Mouse (Mus musculus): ENCODE results near the gene Ms4a18. TPM values are rescaled to one million over a fixed set of nuclear protein-coding genes. Genes with fewer than 3 reads are reported as not detected.

Gene Ms4a18
- polyA plus RNA-seq, 1 experiment from 2014 or later = not detected

DNA sequence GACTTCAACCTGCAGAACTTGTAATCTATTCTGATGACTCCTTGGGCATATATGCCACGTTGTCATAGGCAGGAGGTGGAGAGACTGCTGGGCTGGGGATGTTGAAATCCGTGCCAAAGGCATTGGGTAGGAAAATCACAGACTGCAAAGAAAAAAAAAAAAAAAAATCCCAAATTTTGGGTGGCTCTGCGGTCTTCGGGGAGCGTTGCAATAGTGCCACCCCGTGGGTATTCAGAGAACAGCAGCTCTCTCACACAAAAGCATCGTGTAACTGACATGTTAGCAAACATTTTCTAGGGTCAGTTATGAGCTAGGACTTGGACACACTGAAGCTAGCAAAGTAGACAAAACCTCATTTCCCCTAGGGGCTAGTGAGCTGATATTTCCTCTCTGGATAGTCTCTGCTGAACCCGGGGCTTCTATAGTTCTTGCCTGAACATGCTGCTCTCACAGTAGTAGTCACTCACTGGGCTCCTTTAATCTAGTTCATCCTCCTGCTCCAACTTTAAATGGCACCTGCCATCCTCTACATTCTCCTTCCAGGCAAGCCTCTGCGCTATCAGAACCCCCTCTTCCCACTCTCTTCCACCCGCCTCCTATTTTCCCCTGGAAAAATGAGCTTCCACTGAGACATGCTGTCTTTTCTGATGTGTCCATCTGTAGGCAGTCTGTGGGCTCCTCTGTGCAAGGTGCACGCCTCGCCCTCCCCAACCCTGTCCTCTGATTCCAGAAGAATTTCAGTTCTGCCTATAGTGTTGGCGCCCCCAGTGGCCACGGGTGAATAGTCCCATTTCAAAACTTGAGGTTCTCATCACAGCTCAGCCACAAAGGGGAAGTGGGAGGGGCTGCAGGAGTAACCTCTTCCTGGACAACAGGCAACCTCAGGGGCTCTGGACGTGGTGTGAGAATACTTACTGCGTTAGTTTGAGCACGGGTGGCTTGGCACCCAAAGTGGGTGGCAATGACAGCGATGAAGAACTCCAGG is 38.4 kb downstream of the Ms4a18 start:
- H3K4me2 ChIP-seq = peak overlapping the region; percentile 43
- 15% methylated on average over 18 of the region's 18 CpGs for WGBS
- no peak overlapping the region for H3K27ac ChIP-seq
- H3K4me3 ChIP-seq (replicated peaks) = no peak overlapping the region
- no peaks in the 10 kb centered on the region for H3K9me3 ChIP-seq (replicated peaks)
- peak; percentile 24 for ATAC-seq (replicated peaks; ENCODE audit: low FRiP score)
- H3K9ac ChIP-seq = no peak overlapping the region
- H3K4me1 ChIP-seq = peaks cover 14% of the 10 kb centered on the region
- no peaks in the 10 kb centered on the region for H3K27me3 ChIP-seq
- no peaks in the 10 kb centered on the region for H3K36me3 ChIP-seq

DNA sequence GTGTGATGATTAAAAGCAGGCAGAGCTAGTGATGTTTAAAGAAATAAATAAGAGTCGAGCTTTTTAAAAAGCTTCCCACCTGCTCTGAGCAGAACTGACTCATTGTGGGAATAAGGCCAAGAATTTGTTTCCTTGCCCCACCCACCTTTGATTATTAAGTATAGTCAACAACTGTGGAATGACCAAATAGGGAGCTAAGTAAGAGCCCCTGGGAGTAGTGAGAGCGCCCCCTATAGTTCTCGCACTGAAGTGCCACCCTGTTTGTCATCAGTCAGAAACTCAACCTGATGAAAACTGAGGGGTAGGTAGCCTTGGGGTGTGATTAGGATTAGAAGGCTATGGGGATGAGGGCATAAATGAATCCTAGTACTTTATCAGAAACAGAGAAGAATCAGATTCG is 41.5 kb downstream of the Ms4a18 start:
- peaks cover 28% of the 10 kb centered on the region for H3K4me1 ChIP-seq
- H3K27ac ChIP-seq = no peak overlapping the region
- no peak for ATAC-seq (replicated peaks; ENCODE audit: low FRiP score)
- H3K27me3 ChIP-seq = no peaks in the 10 kb centered on the region
- H3K4me2 ChIP-seq = no peak overlapping the region
- no peaks in the 10 kb centered on the region for H3K9me3 ChIP-seq (replicated peaks)
- 48% methylated on average over 4 of the region's 4 CpGs for WGBS
- no peak overlapping the region for H3K4me3 ChIP-seq (replicated peaks)
- no peak overlapping the region for H3K9ac ChIP-seq
- H3K36me3 ChIP-seq = no peaks in the 10 kb centered on the region

GRCm38 (mm10) chr19:10975187-10975586 is 42.6 kb downstream of the Ms4a18 start:
- no peaks in the 10 kb centered on the region for H3K27me3 ChIP-seq
- peaks cover 28% of the 10 kb centered on the region for H3K4me1 ChIP-seq
- H3K4me3 ChIP-seq (replicated peaks) = no peak overlapping the region
- no peak overlapping the region for H3K4me2 ChIP-seq
- no peak for ATAC-seq (replicated peaks; ENCODE audit: low FRiP score)
- no peaks in the 10 kb centered on the region for H3K9me3 ChIP-seq (replicated peaks)
- H3K9ac ChIP-seq = no peak overlapping the region
- whole genome bisulfite sequencing = 82% methylated on average over 2 of the region's 2 CpGs
- H3K36me3 ChIP-seq = no peaks in the 10 kb centered on the region
- H3K27ac ChIP-seq = no peak overlapping the region

DNA sequence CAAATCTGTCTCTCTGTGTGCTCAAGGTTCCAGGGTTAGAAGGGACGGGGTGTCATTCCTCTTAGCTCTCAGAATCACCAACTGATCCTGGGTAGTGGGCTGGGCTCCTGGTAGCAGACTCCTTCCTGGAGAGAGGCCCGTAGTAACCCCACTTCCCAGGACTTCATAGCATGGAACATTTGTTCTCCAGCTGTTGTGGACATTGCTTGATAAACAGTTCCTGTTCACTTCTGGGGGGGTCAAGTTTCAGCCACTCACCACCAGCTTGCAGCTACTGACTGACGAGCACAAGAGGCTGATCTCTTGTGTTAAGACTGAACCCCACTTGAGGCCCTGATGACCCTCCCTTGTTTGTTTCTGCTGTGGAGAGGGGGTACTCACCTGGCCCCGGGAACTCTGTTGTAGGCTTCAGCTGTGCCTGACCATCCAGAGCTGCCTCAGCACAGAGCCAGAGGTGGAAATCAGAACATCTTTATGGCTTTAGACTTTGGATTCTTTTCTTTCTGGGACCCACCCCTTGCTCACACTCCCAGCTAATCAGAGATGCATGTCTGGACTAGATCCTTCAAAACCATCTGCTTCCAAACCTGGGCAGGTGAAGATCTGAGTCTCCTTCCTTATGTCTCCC is 43.5 kb downstream of the Ms4a18 start, which contains the start of gene Ms4a10:
Gene Ms4a10, minus strand, starts transcription at position 433 of the 628 bp plus-strand sequence.
- Histone ChIP-seq H3K27me3 (no peaks in the 10 kb centered on the region), H3K9me3 (replicated peaks) (no peaks in the 10 kb centered on the region), H3K36me3 (no peaks in the 10 kb centered on the region), H3K4me1 (peaks cover 21% of the 10 kb centered on the region), H3K9ac (no peak within 1 kb of the TSS), H3K27ac (peak within 1 kb of the TSS; percentile 60; the same call in 1 of the 2 replicates), H3K4me2 (no peak within 1 kb of the TSS), H3K4me3 (replicated peaks) (no peak within 1 kb of the TSS)
- no peak; the same call in 1 of the 2 replicates for ATAC-seq (replicated peaks; ENCODE audit: low FRiP score)
- WGBS = 24% methylated on average over 4 of the region's 4 CpGs

DNA sequence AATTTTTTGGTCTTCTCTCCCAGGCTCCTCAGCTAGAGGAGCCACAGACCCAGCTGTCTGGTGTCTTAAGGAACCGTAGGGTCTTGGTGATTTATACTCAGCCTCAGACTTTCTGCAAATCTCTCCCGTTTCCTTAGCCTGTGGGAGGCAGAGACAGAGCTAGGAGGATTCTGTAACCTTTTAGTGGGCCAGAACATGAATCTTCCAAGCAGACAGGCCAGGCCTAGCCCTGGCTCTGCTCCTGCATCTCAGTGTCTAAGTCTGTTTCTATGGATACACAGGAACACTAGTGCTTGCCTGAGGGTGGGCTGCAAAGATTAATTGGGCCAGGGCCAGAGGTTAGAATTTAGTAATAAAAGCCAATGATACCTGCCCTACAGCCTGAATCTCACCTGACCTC is 44.6 kb downstream of the Ms4a18 start:
- Histone ChIP-seq H3K27me3 (no peaks in the 10 kb centered on the region), H3K4me1 (peaks cover 16% of the 10 kb centered on the region), H3K4me3 (replicated peaks) (no peak overlapping the region), H3K9me3 (replicated peaks) (no peaks in the 10 kb centered on the region), H3K27ac (0 out of 2 replicates have a peak overlapping the region, but pooled peaks have one; percentile 60), H3K9ac (no peak overlapping the region), H3K4me2 (no peak overlapping the region), H3K36me3 (no peaks in the 10 kb centered on the region)
- WGBS = 15% methylated on average over 2 of the region's 2 CpGs
- peak; percentile 86 for ATAC-seq (replicated peaks; ENCODE audit: low FRiP score)

- no peak overlapping the region for H3K27ac ChIP-seq
- 77% methylated on average over 3 of the region's 3 CpGs for WGBS
- ATAC-seq (replicated peaks; ENCODE audit: low FRiP score) = no peak
Observed at GRCm38 (mm10) chr19:10972660-10973059, 45.2 kb downstream of the Ms4a18 start.

GRCm38 (mm10) chr19:10970457-10970856 is 47.4 kb downstream of the Ms4a18 start:
- Histone ChIP-seq H3K9ac (no peak overlapping the region), H3K27ac (no peak overlapping the region), H3K36me3 (no peaks in the 10 kb centered on the region), H3K4me3 (replicated peaks) (no peak overlapping the region), H3K9me3 (replicated peaks) (no peaks in the 10 kb centered on the region), H3K27me3 (no peaks in the 10 kb centered on the region), H3K4me1 (peaks cover 16% of the 10 kb centered on the region), H3K4me2 (no peak overlapping the region)
- 79% methylated on average over 3 of the region's 3 CpGs for WGBS
- no peak for ATAC-seq (replicated peaks; ENCODE audit: low FRiP score)

More at GRCm38 (mm10) chr19:10972660-10973059, 45.2 kb downstream of the Ms4a18 start:
- Histone ChIP-seq H3K27me3 (no peaks in the 10 kb centered on the region), H3K9me3 (replicated peaks) (no peaks in the 10 kb centered on the region), H3K4me3 (replicated peaks) (no peak overlapping the region), H3K4me1 (peaks cover 16% of the 10 kb centered on the region), H3K4me2 (no peak overlapping the region), H3K9ac (no peak overlapping the region), H3K36me3 (no peaks in the 10 kb centered on the region)

GRCm38 (mm10) chr19:10968578-10968977 is 49.3 kb downstream of the Ms4a18 start:
- WGBS = 86% methylated on average over 7 of the region's 7 CpGs
- H3K27me3 ChIP-seq = no peaks in the 10 kb centered on the region
- no peak overlapping the region for H3K9ac ChIP-seq
- H3K4me1 ChIP-seq = peaks cover 5% of the 10 kb centered on the region
- no peaks in the 10 kb centered on the region for H3K9me3 ChIP-seq (replicated peaks)
- H3K4me2 ChIP-seq = no peak overlapping the region
- H3K4me3 ChIP-seq (replicated peaks) = no peak overlapping the region
- ATAC-seq (replicated peaks; ENCODE audit: low FRiP score) = no peak
- no peaks in the 10 kb centered on the region for H3K36me3 ChIP-seq
- no peak overlapping the region for H3K27ac ChIP-seq

DNA sequence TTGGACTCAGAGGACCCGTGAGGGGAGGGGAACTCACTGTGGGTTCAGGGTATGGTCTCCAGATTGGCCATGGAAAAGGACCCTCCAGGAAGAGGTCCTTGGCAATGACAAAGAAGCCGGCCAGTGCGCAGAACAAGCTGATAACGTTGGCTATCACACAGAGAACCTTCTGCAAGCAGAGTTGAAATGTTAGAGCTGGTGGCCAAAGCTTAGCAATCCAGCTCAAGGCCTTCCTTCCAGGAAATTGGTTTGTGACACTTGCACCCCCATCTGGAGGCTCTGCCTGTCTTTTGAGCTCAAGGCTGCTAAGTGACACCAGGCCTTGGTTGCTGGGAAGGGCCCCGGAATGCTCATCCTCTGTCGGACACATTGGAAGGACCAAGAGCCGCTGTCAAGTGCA is 52.1 kb downstream of the Ms4a18 start:
- Histone ChIP-seq H3K27ac (no peak overlapping the region), H3K27me3 (peaks cover 3% of the 10 kb centered on the region; the same call in 1 of the 2 replicates), H3K4me2 (no peak overlapping the region), H3K4me3 (replicated peaks) (no peak overlapping the region), H3K4me1 (no peaks in the 10 kb centered on the region), H3K9me3 (replicated peaks) (no peaks in the 10 kb centered on the region), H3K36me3 (no peaks in the 10 kb centered on the region), H3K9ac (no peak overlapping the region)
- ATAC-seq (replicated peaks; ENCODE audit: low FRiP score) = no peak
- WGBS = 86% methylated on average over 7 of the region's 7 CpGs

- H3K9ac ChIP-seq = no peak overlapping the region
- H3K36me3 ChIP-seq = no peaks in the 10 kb centered on the region
- H3K4me3 ChIP-seq (replicated peaks) = no peak overlapping the region
- no peak overlapping the region for H3K4me2 ChIP-seq
- no peak for ATAC-seq (replicated peaks; ENCODE audit: low FRiP score)
- H3K4me1 ChIP-seq = no peaks in the 10 kb centered on the region
- no peak overlapping the region for H3K27ac ChIP-seq
- no peaks in the 10 kb centered on the region for H3K9me3 ChIP-seq (replicated peaks)
- WGBS = 49% methylated on average over 12 of the region's 12 CpGs
- peaks cover 18% of the 10 kb centered on the region; the same call in 1 of the 2 replicates for H3K27me3 ChIP-seq
Observed at GRCm38 (mm10) chr19:10959978-10960346, 57.9 kb downstream of the Ms4a18 start.

- no peak overlapping the region for H3K4me3 ChIP-seq (replicated peaks)
- H3K36me3 ChIP-seq = no peaks in the 10 kb centered on the region
- peak; percentile 69 for ATAC-seq (replicated peaks; ENCODE audit: low FRiP score)
- H3K9ac ChIP-seq = no peak overlapping the region
- H3K4me1 ChIP-seq = no peaks in the 10 kb centered on the region
- no peak overlapping the region for H3K4me2 ChIP-seq
- H3K9me3 ChIP-seq (replicated peaks) = no peaks in the 10 kb centered on the region
- peaks cover 18% of the 10 kb centered on the region; the same call in 1 of the 2 replicates for H3K27me3 ChIP-seq
- 32% methylated on average over 11 of the region's 11 CpGs for WGBS
- no peak overlapping the region for H3K27ac ChIP-seq
Observed at GRCm38 (mm10) chr19:10959085-10959977, 58.5 kb downstream of the Ms4a18 start.

All from kidney, embryonic 15.5 days (tissue).